Mouse (Mus musculus) kidney, adult 2 months (tissue): ENCODE results near the gene Olfr1411.

Experiments
- CTCF ChIP-seq: fragments of 200-500 bp; conservative IDR thresholded peaks from 2 replicates; pipeline ENCODE4 v1.5.1; 2011; ENCODE audit warnings: low read depth, mild to moderate bottlenecking, control low read depth, low read length, moderate library complexity, mixed read lengths; ENCODE audit not compliant: insufficient read depth, insufficient read length
- POLR2A ChIP-seq: fragments of 200-500 bp; IDR thresholded peaks from one replicate; pipeline ENCODE4 v1.6.1; 2011; ENCODE audit warnings: low read depth, low read length, control low read depth

DNA sequence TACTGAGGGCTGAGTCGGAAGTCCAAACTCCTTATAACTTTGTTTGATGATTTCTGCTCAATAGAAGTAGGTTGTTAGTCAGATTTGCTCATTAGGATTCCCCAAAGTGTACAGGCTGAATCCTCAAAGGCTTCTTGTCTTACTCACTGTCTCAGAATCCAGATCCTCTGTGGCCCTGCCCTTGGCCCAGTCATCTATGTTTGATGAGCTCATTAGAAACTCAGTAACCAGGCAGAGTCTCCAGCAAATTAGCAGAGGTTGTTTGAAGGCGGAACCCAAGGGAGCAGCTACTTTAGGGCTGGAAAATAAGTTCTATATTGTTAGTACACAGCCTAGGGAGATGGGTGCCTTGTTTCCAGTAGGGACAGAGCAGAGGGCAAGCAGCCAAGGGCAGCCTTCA, 48.3 kb upstream of the Olfr1411 start:
- no peak for TF ChIP-seq CTCF
- TF ChIP-seq POLR2A: no peak
